Mouse (Mus musculus) megakaryocyte, adult 5-6 weeks (primary cell): ENCODE data around the gene Mfsd6. TPM values are rescaled to one million over a fixed set of nuclear protein-coding genes. Genes with fewer than 3 reads are reported as not detected.
A peak's percentile ranks its signal among the peaks of the same experiment; 100 is the strongest.

ENCODE experiments used
- ATAC-seq: 2 replicates; pipeline ENCODE4 v1.8.0; 2016; ENCODE audit warnings: mild to moderate bottlenecking, inconsistent platforms; ENCODE audit not compliant: poor library complexity, severe bottlenecking
- total RNA-seq, 2 experiments: library from RNA; stranded (forward) in 1 of 2; stranded (reverse) in 1 of 2; fragments of 153-499, 151-499 nt in 1 of 2; fragments of 221-1000, 200-1000 nt in 1 of 2; gene quantifications; 2 replicates each; pipeline versions ENCODE4 v1.2.3 to v1.2.4; 2015 to 2017

The Mfsd6 gene
- total RNA-seq (2015) (30.6 and 33.0 TPM in 2 replicates), total RNA-seq (2017) (26.8 and 31.8 TPM in 2 replicates)

GRCm38 (mm10) chr1:52727056-52727900 is at the start of gene Mfsd6:
Gene Mfsd6 (minus strand): TSS chr1:52727462.
- ATAC-seq = peak; percentile 27

DNA sequence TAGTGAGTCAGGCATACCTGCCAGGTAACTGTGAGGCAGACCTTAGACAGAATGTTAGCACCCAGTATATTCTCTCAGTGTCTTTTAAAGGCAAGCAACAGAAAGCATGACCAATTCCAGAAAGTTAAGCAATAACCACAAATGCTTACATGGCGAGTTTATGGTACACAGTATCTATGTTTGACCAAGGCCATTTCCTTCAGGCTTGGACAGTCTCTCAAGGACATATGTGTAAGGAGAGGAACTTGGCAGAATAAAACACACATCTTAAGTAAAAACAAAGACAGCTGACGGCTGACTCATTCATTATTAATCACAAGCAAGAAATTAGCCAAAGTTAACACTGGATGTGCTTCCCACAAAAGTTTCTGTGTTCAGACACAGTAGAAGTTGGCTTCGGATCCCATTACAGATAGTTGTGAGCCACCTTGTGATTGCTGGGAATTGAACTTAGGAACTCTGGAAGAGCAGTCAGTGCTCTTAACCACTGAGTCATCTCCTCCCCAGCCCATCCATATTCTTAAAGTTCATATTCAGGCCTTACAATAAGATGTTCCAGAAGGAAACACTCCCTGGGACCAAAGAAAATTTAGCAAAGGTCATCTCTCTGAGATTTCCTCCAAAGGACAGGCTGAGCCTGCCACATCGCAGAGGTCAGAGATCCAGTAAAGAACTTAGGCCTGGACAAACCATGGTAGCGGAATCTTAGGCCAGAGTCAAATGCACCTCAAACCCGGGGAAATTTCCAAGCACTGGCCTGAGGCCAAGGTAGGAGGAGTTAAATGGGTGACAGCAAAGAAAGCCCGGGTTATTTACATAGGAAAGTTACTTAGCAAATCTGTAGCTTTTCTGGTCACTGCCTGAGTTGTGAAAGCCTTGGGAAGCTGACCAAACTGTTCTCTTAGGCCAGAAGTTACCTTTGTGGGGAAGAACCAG is 38.2 kb upstream of the Mfsd6 start:
- no peak for ATAC-seq

DNA sequence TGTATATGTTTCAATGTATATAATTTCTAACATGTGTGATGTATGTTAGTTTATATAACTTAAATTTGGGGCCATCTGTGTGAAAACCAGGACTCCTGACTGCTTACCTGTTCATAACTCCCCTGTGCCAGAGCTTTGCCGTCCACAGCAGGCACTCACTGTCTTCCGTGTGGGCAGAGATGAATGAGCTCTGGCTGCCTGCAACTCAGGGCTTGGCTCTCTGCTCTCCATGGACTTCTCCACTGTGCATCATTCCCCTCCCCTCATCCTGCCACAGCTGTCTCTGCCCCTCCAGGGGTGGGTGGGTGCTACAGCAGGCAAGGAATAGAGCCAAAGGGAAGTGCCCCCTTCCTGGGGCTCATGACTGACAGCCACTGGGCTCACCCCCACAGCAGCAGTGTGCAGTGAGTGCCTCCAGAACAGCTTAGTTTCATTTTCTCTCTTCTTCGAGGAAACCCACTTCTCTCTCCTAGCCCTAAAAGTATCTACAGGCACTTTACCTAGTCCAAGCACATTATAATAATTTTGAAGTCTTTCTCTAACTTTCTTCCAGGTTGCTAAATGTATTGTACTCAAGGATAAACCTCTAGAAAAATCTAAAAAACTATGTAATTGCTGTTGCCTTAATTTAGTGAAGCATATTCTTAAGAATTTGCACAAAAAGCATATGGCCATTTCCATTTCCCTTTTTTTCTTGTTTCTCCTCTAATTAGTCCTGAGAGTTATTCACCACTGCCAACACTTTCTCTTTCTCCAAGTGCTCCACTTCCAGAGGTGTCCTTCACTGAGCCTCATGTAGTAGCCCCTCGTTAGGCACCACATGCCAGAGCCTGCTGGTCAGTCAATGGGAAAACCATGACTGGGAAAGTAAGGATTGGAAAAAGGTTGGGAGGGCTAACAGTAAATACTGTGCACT is 36.9 kb upstream of the Mfsd6 start:
- ATAC-seq = peak; percentile 93

GRCm38 (mm10) chr1:52758174-52758573 is 30.9 kb upstream of the Mfsd6 start:
- ATAC-seq = no peak

- ATAC-seq = peak; percentile 74
These were observed 27.1 kb upstream of the Mfsd6 start for GRCm38 (mm10) chr1:52754331-52754730.

DNA sequence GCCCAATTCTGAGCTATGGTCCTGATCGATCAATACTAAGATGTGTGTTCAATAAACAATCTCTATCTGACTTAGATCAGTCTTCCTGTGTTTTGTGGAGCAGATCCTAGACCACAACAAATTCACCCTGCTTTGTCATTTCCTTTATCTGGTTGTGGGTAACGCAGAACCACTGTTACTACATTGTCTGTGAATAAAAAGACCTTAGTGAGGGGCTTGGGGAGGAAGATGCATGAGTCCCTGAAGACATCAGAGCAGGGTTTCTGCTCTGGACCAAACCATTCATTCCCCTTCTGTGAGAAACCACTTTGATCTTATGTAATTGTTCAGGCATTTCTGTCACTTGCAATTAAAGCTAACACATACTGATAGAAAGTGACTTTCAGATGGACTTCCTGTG is 26.6 kb upstream of the Mfsd6 start:
- peak; percentile 56 for ATAC-seq

DNA sequence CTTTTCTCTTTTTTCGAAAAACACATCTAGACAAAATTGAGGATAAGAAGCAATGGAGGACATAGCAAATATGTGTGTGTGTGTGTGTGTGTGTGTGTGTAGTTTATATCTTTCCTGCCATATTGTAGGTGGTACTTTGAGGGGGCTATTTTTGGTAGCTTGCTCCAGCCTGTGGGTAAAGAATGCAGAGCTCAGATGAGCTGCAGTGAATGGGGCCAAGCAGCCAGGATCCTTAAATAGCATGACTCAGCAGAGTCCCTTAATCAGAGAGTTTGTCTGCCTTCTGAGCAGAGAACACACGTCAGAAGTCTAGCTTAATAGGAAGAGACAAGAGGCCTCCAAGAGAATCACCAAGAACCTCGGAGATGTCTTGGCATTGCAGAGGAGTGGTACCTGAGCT is 25.4 kb upstream of the Mfsd6 start:
- ATAC-seq = no peak

- ATAC-seq = no peak
These were observed 24.4 kb upstream of the Mfsd6 start for GRCm38 (mm10) chr1:52751634-52752033.

- ATAC-seq = no peak
These were observed 22.7 kb upstream of the Mfsd6 start for GRCm38 (mm10) chr1:52749978-52750377.

DNA sequence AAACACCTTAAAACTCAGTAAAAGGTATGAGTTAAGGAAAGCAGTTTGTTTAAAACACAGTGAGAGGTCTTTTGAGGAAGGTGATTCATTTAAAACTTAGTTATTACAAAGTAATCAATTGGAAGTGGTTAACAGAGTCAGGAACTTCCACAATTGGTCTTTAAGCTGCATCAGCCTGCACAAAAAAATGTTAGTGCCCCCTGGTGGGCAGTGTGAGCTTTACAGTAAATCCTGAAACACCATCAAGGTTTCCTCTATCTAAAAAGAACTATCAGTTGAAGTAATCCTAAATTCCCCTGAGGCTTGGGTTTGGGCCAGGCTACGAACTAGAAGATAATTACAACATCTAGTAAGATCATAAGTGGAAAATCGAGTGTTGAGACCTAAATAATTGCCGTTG is 21.0 kb upstream of the Mfsd6 start:
- peak; percentile 97 for ATAC-seq

DNA sequence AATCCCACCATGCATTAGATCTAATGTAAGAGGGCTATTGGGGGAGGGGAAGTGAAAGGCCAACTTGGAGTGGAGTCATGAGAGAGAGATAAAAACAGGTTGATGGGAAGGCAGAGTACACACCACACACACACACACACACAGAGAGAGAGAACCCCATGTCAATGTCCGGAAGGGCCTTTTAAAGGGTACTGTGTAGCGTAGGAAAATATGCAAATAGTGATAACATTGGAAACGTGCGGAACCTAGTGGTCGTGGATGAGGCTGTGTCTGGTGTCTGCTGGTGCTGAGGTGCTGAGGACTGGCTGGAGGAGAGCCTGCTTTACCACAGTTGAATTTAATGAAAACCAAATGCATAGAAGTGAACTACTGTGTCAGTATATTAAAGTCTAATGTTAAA is 15.3 kb upstream of the Mfsd6 start:
- ATAC-seq = no peak

DNA sequence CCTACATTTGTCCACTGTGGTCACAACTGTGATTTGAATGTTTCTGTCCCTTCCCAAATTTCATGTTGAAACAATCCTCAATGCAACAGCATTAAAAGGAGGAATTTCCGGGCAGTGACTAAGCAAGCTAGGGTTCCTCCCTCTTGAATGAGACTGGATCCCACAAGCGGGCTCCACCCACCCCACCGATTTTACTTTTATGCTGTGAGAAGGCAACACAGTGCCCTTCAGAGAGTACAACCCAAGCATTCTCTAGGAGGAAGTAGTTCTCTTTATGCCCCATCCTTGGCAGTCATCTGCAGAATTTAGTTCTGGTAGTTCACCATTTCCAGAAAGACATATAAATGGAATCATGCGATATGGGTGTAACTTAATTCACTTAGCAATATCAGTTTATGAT is 6.9 kb upstream of the Mfsd6 start:
- peak; percentile 96 for ATAC-seq

DNA sequence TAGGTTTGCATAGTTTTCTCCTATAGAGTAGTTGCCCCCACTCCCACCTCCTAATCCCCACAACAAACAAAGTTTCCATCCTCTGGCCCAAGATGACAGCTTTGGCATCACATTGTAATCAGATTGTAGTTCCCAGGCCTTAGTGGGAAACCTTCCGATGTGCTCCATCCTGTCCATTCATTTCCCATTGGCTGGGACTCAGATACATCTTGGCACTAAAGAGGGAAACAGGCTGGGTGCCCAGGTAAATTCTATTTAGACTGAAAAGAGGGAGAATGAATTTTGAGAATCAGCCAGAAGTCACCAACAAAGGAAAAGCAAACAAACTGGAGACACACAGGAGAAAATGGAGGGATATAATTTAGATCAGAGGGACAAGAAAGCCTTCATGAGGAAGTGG is 3.0 kb upstream of the Mfsd6 start:
- no peak for ATAC-seq

- ATAC-seq = peak; percentile 27; the same call in 1 of the 2 replicates
These were observed 1.7 kb upstream of the Mfsd6 start for GRCm38 (mm10) chr1:52728857-52729489.

GRCm38 (mm10) chr1:52726371-52727055 is 749 bp downstream of the Mfsd6 start:
- peak; percentile 59 for ATAC-seq

DNA sequence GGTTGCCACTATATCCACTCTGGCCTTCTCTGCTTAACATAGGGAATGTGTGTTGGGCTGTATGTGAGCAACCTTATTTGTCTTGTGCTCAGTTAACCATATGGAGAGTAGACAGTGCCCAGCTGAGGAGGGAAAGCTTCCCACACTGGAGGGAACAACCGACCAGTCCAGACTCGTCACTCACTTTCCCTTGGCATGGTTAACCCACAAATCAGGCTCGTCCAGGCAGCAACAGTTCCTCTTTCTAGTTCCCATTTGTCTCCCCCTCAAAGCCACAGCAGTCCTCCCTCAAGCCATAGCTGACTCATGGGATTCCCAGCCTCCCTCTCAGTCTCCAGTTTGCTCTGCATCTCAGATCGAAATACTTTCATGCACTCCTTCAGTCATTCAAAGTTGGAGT is 4.7 kb downstream of the Mfsd6 start:
- ATAC-seq = peak; percentile 87

DNA sequence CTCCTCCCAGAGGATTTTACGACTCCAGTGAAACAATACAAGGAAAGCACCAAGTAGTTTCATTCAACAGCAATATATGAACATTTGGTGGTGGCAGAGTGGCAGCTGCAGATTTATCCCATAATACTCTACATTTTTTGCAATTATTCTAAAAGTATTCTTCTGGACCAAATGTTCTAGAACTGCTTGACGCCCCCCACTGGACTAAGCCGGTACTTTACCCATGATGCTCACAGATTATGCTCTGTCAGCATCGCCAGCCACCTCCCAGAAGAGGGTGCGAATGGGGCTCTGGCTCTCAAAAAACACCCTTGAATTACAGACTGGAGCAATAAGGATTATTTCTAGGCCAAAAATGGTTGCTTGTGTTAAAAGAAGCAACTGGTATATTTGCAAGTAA is 8.2 kb downstream of the Mfsd6 start:
- no peak for ATAC-seq

GRCm38 (mm10) chr1:52718068-52718748 is 9.1 kb downstream of the Mfsd6 start:
- no peak for ATAC-seq

DNA sequence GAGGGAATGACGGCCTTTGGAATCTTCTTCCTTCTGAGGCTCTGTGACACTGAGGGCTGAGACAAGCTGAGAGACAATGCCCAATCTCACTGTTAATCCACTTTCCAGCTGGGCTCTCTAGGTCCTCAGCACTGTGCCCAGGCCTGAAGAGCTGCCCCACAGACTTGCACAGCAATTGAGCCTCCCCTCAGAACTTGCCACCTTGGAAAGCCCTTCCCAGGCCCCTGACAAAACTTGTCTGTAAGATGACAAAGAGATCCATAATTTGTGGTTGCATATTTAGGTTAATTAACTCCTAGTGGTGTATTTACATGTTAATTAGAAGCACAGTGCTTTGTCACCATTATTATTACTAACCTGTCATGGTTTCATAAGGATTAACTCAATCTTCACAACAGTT is 12.8 kb downstream of the Mfsd6 start:
- ATAC-seq = no peak
